Mouse (Mus musculus): ENCODE measurements around the gene Raver1. TPM values are rescaled to one million over a fixed set of nuclear protein-coding genes. Genes with fewer than 3 reads are reported as not detected.

The Raver1 gene
- polyA plus RNA-seq, 1 experiment from 2014 or later: 68.7 TPM

GRCm38 (mm10) chr9:21041308-21041707 is 50.5 kb downstream of the Raver1 start:
- Histone ChIP-seq H3K27me3 (ENCODE audit: control insufficient read depth, insufficient read depth, low read length) (peaks cover 24% of the 10 kb centered on the region), H3K27ac (ENCODE audit: low read length) (no peak overlapping the region), H3K4me1 (ENCODE audit: control insufficient read depth, insufficient read depth, low read length) (peaks cover 11% of the 10 kb centered on the region), H3K4me2 (replicated peaks; ENCODE audit: low read depth, low read length) (no peak overlapping the region), H3K9me3 (ENCODE audit: control insufficient read depth, low read depth, low read length) (no peaks in the 10 kb centered on the region), H3K36me3 (ENCODE audit: control insufficient read depth, insufficient read depth, low read length) (no peaks in the 10 kb centered on the region), H3K9ac (replicated peaks; ENCODE audit: low read depth, low read length) (no peak overlapping the region), H3K4me3 (ENCODE audit: low read depth, low read length) (no peak overlapping the region)
- WGBS: 35% methylated on average over 4 of the region's 4 CpGs
- ATAC-seq (ENCODE audit: insufficient number of reproducible peaks, insufficient read depth, low FRiP score, low read depth): no peak

- Histone ChIP-seq H3K36me3 (ENCODE audit: control insufficient read depth, insufficient read depth, low read length) (no peaks in the 10 kb centered on the region), H3K9ac (replicated peaks; ENCODE audit: low read depth, low read length) (no peak overlapping the region), H3K27me3 (ENCODE audit: control insufficient read depth, insufficient read depth, low read length) (peaks cover 39% of the 10 kb centered on the region), H3K9me3 (ENCODE audit: control insufficient read depth, low read depth, low read length) (no peaks in the 10 kb centered on the region), H3K4me2 (replicated peaks; ENCODE audit: low read depth, low read length) (no peak overlapping the region), H3K27ac (ENCODE audit: low read length) (no peak overlapping the region), H3K4me1 (ENCODE audit: control insufficient read depth, insufficient read depth, low read length) (peaks cover 13% of the 10 kb centered on the region), H3K4me3 (ENCODE audit: low read depth, low read length) (no peak overlapping the region)
- ATAC-seq (ENCODE audit: insufficient number of reproducible peaks, insufficient read depth, low FRiP score, low read depth): no peak
- 81% methylated on average over 3 of the region's 3 CpGs for WGBS
Observed at GRCm38 (mm10) chr9:21039779-21040178, 52.0 kb downstream of the Raver1 start.

- no peaks in the 10 kb centered on the region for H3K36me3 ChIP-seq (ENCODE audit: control insufficient read depth, insufficient read depth, low read length)
- H3K9ac ChIP-seq (replicated peaks; ENCODE audit: low read depth, low read length): no peak overlapping the region
- H3K9me3 ChIP-seq (ENCODE audit: control insufficient read depth, low read depth, low read length): no peaks in the 10 kb centered on the region
- WGBS: 2% methylated on average over 31 of the region's 31 CpGs
- H3K4me2 ChIP-seq (replicated peaks; ENCODE audit: low read depth, low read length): peak overlapping the region; percentile 52
- peaks cover 55% of the 10 kb centered on the region for H3K27me3 ChIP-seq (ENCODE audit: control insufficient read depth, insufficient read depth, low read length)
- H3K27ac ChIP-seq (ENCODE audit: low read length): no peak overlapping the region
- no peak for ATAC-seq (ENCODE audit: insufficient number of reproducible peaks, insufficient read depth, low FRiP score, low read depth)
- peak overlapping the region; percentile 30 for H3K4me3 ChIP-seq (ENCODE audit: low read depth, low read length)
- peaks cover 22% of the 10 kb centered on the region for H3K4me1 ChIP-seq (ENCODE audit: control insufficient read depth, insufficient read depth, low read length)
Observed at GRCm38 (mm10) chr9:21037481-21037891, 54.3 kb downstream of the Raver1 start.

GRCm38 (mm10) chr9:21036666-21037065 is 55.1 kb downstream of the Raver1 start:
- Histone ChIP-seq H3K36me3 (ENCODE audit: control insufficient read depth, insufficient read depth, low read length) (no peaks in the 10 kb centered on the region), H3K4me3 (ENCODE audit: low read depth, low read length) (no peak overlapping the region), H3K4me1 (ENCODE audit: control insufficient read depth, insufficient read depth, low read length) (peaks cover 29% of the 10 kb centered on the region), H3K4me2 (replicated peaks; ENCODE audit: low read depth, low read length) (no peak overlapping the region), H3K9ac (replicated peaks; ENCODE audit: low read depth, low read length) (no peak overlapping the region), H3K27me3 (ENCODE audit: control insufficient read depth, insufficient read depth, low read length) (peaks cover 62% of the 10 kb centered on the region), H3K9me3 (ENCODE audit: control insufficient read depth, low read depth, low read length) (no peaks in the 10 kb centered on the region), H3K27ac (ENCODE audit: low read length) (no peak overlapping the region)
- WGBS: 4% methylated on average over 22 of the region's 22 CpGs
- ATAC-seq (ENCODE audit: insufficient number of reproducible peaks, insufficient read depth, low FRiP score, low read depth): no peak

- peaks cover 62% of the 10 kb centered on the region for H3K27me3 ChIP-seq (ENCODE audit: control insufficient read depth, insufficient read depth, low read length)
- peaks cover 26% of the 10 kb centered on the region for H3K4me1 ChIP-seq (ENCODE audit: control insufficient read depth, insufficient read depth, low read length)
- 10% methylated on average over 20 of the region's 20 CpGs for WGBS
- H3K9me3 ChIP-seq (ENCODE audit: control insufficient read depth, low read depth, low read length): no peaks in the 10 kb centered on the region
- no peak for ATAC-seq (ENCODE audit: insufficient number of reproducible peaks, insufficient read depth, low FRiP score, low read depth)
- H3K4me3 ChIP-seq (ENCODE audit: low read depth, low read length): no peak overlapping the region
- no peak overlapping the region for H3K4me2 ChIP-seq (replicated peaks; ENCODE audit: low read depth, low read length)
- no peak overlapping the region for H3K9ac ChIP-seq (replicated peaks; ENCODE audit: low read depth, low read length)
- no peak overlapping the region for H3K27ac ChIP-seq (ENCODE audit: low read length)
- H3K36me3 ChIP-seq (ENCODE audit: control insufficient read depth, insufficient read depth, low read length): no peaks in the 10 kb centered on the region
Observed at GRCm38 (mm10) chr9:21036161-21036560, 55.6 kb downstream of the Raver1 start.

- H3K9ac ChIP-seq (replicated peaks; ENCODE audit: low read depth, low read length): no peak overlapping the region
- H3K4me2 ChIP-seq (replicated peaks; ENCODE audit: low read depth, low read length): no peak overlapping the region
- H3K36me3 ChIP-seq (ENCODE audit: control insufficient read depth, insufficient read depth, low read length): no peaks in the 10 kb centered on the region
- peaks cover 62% of the 10 kb centered on the region for H3K27me3 ChIP-seq (ENCODE audit: control insufficient read depth, insufficient read depth, low read length)
- H3K9me3 ChIP-seq (ENCODE audit: control insufficient read depth, low read depth, low read length): no peaks in the 10 kb centered on the region
- H3K27ac ChIP-seq (ENCODE audit: low read length): no peak overlapping the region
- H3K4me1 ChIP-seq (ENCODE audit: control insufficient read depth, insufficient read depth, low read length): peaks cover 26% of the 10 kb centered on the region
- H3K4me3 ChIP-seq (ENCODE audit: low read depth, low read length): 0 out of 2 replicates have a peak overlapping the region, but pooled peaks have one; percentile 1
- whole genome bisulfite sequencing: 21% methylated on average over 9 of the region's 9 CpGs
- ATAC-seq (ENCODE audit: insufficient number of reproducible peaks, insufficient read depth, low FRiP score, low read depth): no peak
Observed at GRCm38 (mm10) chr9:21035586-21035985, 56.2 kb downstream of the Raver1 start.

- 5% methylated on average over 17 of the region's 17 CpGs for WGBS
- peaks cover 32% of the 10 kb centered on the region for H3K4me1 ChIP-seq (ENCODE audit: control insufficient read depth, insufficient read depth, low read length)
Observed at GRCm38 (mm10) chr9:21034481-21035085, 57.2 kb downstream of the Raver1 start.

DNA sequence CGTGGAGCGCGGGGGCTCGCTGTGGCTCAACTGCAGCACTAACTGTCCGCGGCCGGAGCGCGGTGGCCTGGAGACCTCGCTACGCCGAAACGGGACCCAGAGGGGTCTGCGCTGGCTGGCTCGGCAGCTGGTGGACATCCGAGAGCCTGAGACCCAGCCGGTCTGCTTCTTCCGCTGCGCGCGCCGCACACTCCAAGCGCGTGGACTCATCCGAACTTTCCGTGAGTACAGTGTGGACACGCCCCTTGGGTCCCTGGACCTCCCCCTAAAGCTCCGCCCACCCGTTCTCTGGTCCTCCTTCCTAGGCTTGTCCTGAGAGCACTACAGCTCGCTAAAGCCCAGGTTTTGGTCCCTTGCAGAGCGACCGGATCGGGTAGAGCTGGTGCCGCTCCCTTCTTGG is 58.7 kb downstream of the Raver1 start:
- Histone ChIP-seq H3K4me2 (replicated peaks; ENCODE audit: low read depth, low read length) (peak overlapping the region; percentile 95), H3K9me3 (ENCODE audit: control insufficient read depth, low read depth, low read length) (no peaks in the 10 kb centered on the region), H3K27ac (ENCODE audit: low read length) (no peak overlapping the region), H3K4me1 (ENCODE audit: control insufficient read depth, insufficient read depth, low read length) (peaks cover 38% of the 10 kb centered on the region), H3K27me3 (ENCODE audit: control insufficient read depth, insufficient read depth, low read length) (peaks cover 63% of the 10 kb centered on the region), H3K9ac (replicated peaks; ENCODE audit: low read depth, low read length) (0 out of 2 replicates have a peak overlapping the region, but pooled peaks have one; percentile 10), H3K4me3 (ENCODE audit: low read depth, low read length) (peak overlapping the region; percentile 42), H3K36me3 (ENCODE audit: control insufficient read depth, insufficient read depth, low read length) (no peaks in the 10 kb centered on the region)
- under 1% methylated on average over 34 of the region's 34 CpGs for WGBS
- peak; percentile 81 for ATAC-seq (ENCODE audit: insufficient number of reproducible peaks, insufficient read depth, low FRiP score, low read depth)

More at GRCm38 (mm10) chr9:21034481-21035085, 57.2 kb downstream of the Raver1 start:
- Histone ChIP-seq H3K4me2 (replicated peaks; ENCODE audit: low read depth, low read length) (no peak overlapping the region), H3K27ac (ENCODE audit: low read length) (no peak overlapping the region), H3K27me3 (ENCODE audit: control insufficient read depth, insufficient read depth, low read length) (peaks cover 65% of the 10 kb centered on the region), H3K36me3 (ENCODE audit: control insufficient read depth, insufficient read depth, low read length) (no peaks in the 10 kb centered on the region), H3K4me3 (ENCODE audit: low read depth, low read length) (no peak overlapping the region), H3K9ac (replicated peaks; ENCODE audit: low read depth, low read length) (no peak overlapping the region), H3K9me3 (ENCODE audit: control insufficient read depth, low read depth, low read length) (no peaks in the 10 kb centered on the region)
- ATAC-seq (ENCODE audit: insufficient number of reproducible peaks, insufficient read depth, low FRiP score, low read depth): no peak

- no peak overlapping the region for H3K9ac ChIP-seq (replicated peaks; ENCODE audit: low read depth, low read length)
Observed at GRCm38 (mm10) chr9:21032491-21032890, 59.3 kb downstream of the Raver1 start.

More at GRCm38 (mm10) chr9:21032491-21032890, 59.3 kb downstream of the Raver1 start:
- peak overlapping the region; percentile 42 for H3K4me3 ChIP-seq (ENCODE audit: low read depth, low read length)
- 2% methylated on average over 7 of the region's 7 CpGs for WGBS
- no peak for ATAC-seq (ENCODE audit: insufficient number of reproducible peaks, insufficient read depth, low FRiP score, low read depth)
- H3K4me1 ChIP-seq (ENCODE audit: control insufficient read depth, insufficient read depth, low read length): peaks cover 33% of the 10 kb centered on the region
- no peaks in the 10 kb centered on the region for H3K9me3 ChIP-seq (ENCODE audit: control insufficient read depth, low read depth, low read length)
- H3K4me2 ChIP-seq (replicated peaks; ENCODE audit: low read depth, low read length): peak overlapping the region; percentile 95
- peaks cover 56% of the 10 kb centered on the region for H3K27me3 ChIP-seq (ENCODE audit: control insufficient read depth, insufficient read depth, low read length)
- H3K27ac ChIP-seq (ENCODE audit: low read length): no peak overlapping the region
- no peaks in the 10 kb centered on the region for H3K36me3 ChIP-seq (ENCODE audit: control insufficient read depth, insufficient read depth, low read length)
